ENCODE assay signal across 24 mouse cellular contexts in the genomic region with DNA sequence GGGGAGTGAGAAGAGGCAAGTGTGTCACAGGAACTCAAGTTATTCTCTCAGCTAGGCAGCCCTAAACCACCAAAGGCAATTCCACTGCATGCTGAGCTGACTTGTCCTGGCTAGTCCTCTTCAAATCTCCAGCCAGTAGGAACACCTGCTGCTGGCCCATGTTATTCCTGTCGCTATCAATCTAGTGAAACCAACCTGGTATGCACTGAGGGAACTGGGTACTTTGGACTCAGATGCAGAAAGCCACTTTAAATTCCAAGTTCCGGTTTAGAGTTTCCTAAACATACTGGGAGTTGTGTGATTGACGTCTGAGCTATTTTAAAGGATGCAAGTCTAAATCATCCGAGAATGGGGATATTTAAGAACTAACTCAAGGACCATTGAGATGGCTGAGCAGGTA. TPM values are rescaled to one million over a fixed set of nuclear protein-coding genes. Genes with fewer than 3 reads are reported as not detected.
DNase-seq lines count a peak whose midpoint lies in the region; ATAC-seq lines count a peak whose summit lies in the region.
"Had no signal": no experiment of that assay in that cellular context is flagged by ENCODE, and none has a peak within 500 bp of the region (broad histone marks: within the 10 kb centered on the region; RNA-seq: fewer than 3 reads in every experiment).

No protein-coding gene starts in this region.

- H3K4me3 ChIP-seq in heart, embryonic 16.5 days (ENCODE audit: low read length) = no peak overlapping the region
- H3K4me3 ChIP-seq: embryonic facial prominence, embryonic 12.5 days; forebrain, embryonic 12.5 days; heart, embryonic 10.5 days; hindbrain, embryonic 10.5 days; intestine, embryonic 15.5 days had no signal

- DNase-seq in gastrocnemius, adult 18-20 months (ENCODE audit: low spot score) = peak; percentile 52
- no peak for DNase-seq in gastrocnemius, postnatal 10 days
- DNase-seq in heart, postnatal 36 days = no peak
- DNase-seq in brain, adult 2 months (ENCODE audit: low read depth, low spot score) = peak; percentile 39
- DNase-seq in left cerebral cortex, postnatal 4 days = no peak
- DNase-seq: adrenal gland, adult 2 months; adrenal gland, postnatal 36 days; cerebellum, adult 11 months; cerebellum, adult 8-10 months; cerebellum, postnatal 14 days; embryo, embryonic 11 days; heart, adult 18-20 months; heart, postnatal 14 days had no signal

- H3K9me3 ChIP-seq in heart, embryonic 16.5 days (replicated peaks; ENCODE audit: control insufficient read depth, low read length) = no peaks in the 10 kb centered on the region
- H3K9me3 ChIP-seq: embryonic facial prominence, embryonic 12.5 days; forebrain, embryonic 12.5 days; heart, embryonic 10.5 days; hindbrain, embryonic 10.5 days; intestine, embryonic 15.5 days had no signal

- H3K4me1 ChIP-seq in heart, embryonic 16.5 days (ENCODE audit: control insufficient read depth, insufficient read depth, low read length) = peaks cover 27% of the 10 kb centered on the region
- H3K4me1 ChIP-seq: intestine, embryonic 15.5 days had no signal

- H3K27me3 ChIP-seq in heart, embryonic 16.5 days (ENCODE audit: control insufficient read depth, insufficient read depth, low read length) = no peaks in the 10 kb centered on the region
- H3K27me3 ChIP-seq: intestine, embryonic 15.5 days had no signal

- no peaks in the 10 kb centered on the region for H3K36me3 ChIP-seq in heart, embryonic 16.5 days (ENCODE audit: control insufficient read depth, insufficient read depth)
- H3K36me3 ChIP-seq: embryonic facial prominence, embryonic 12.5 days; forebrain, embryonic 12.5 days; heart, embryonic 10.5 days; hindbrain, embryonic 10.5 days; intestine, embryonic 15.5 days had no signal

- 42% methylated on average over 4 of the region's 4 CpGs for WGBS in heart, embryonic 16.5 days

- ATAC-seq in heart, embryonic 16.5 days (replicated peaks; ENCODE audit: extremely low read depth, insufficient read depth, low FRiP score) = no peak
- no peak for ATAC-seq in megakaryocyte progenitor cell, adult 5-6 weeks (replicated peaks; ENCODE audit: poor library complexity)
- ATAC-seq: activated CD4-positive, CD25-positive, alpha-beta regulatory T cell, adult 4 months; forebrain, embryonic 16.5 days; intestine, embryonic 15.5 days; Patski had no signal

- H3K27ac ChIP-seq in heart, embryonic 16.5 days (ENCODE audit: low read length) = peak overlapping the region; percentile 13; the same call in 1 of the 2 replicates
- H3K27ac ChIP-seq: embryonic facial prominence, embryonic 12.5 days; forebrain, embryonic 12.5 days; heart, embryonic 10.5 days; hindbrain, embryonic 10.5 days; hindbrain, embryonic 14.5 days; intestine, embryonic 15.5 days had no signal

- intact Hi-C loops in heart, postnatal 36 days (cut with DNase I) = no loop called here
- intact Hi-C loops in left cerebral cortex, postnatal 4 days (cut with DNase I) = no loop called here

- H3K4me2 ChIP-seq in heart, embryonic 16.5 days (ENCODE audit: low read depth, low read length) = no peak overlapping the region
- H3K4me2 ChIP-seq: embryonic facial prominence, embryonic 12.5 days; forebrain, embryonic 12.5 days; hindbrain, embryonic 14.5 days; intestine, embryonic 15.5 days had no signal

- no peak overlapping the region for H3K9ac ChIP-seq in heart, embryonic 16.5 days (ENCODE audit: low read length)
- H3K9ac ChIP-seq: embryonic facial prominence, embryonic 12.5 days; forebrain, embryonic 12.5 days; hindbrain, embryonic 14.5 days; intestine, embryonic 15.5 days had no signal

RNA-seq across cellular contexts. Expression of gene Serbp1, which starts 11.7 kb away (rescaled TPM):
- total RNA-seq in gastrocnemius, adult 18-20 months (2021) = 100 to 1,000 TPM; 318 to 338 TPM
- 100 to 1,000 TPM; 416 to 434 TPM for total RNA-seq in gastrocnemius, postnatal 10 days (2021)
- polyA plus RNA-seq in heart, embryonic 16.5 days (2015; fragmentation: Nextera tagmentation; extraction: Ambion mirVana) = 294 and 331 TPM in 2 replicates
- 100 to 1,000 TPM; 201 to 234 TPM for total RNA-seq in heart, postnatal 36 days (2021)
- total RNA-seq in left cerebral cortex, postnatal 4 days (2021) = 100 to 1,000 TPM; 284 to 314 TPM
- 1,237 and 1,242 TPM in 2 replicates for total RNA-seq in megakaryocyte progenitor cell, adult 5-6 weeks (2015)
- 2,350 and 2,917 TPM in 2 replicates for total RNA-seq in megakaryocyte progenitor cell, adult 5-6 weeks (2017)

Comparison
In these comparisons a context has a peak if more than half of its experiments do, and no peak if none do; other contexts are left out.
1. DNase-seq: peak in gastrocnemius, adult 18-20 months (single experiment) and brain, adult 2 months (single experiment); none in gastrocnemius, postnatal 10 days (single experiment), heart, postnatal 36 days (0 of 2) and left cerebral cortex, postnatal 4 days (single experiment).